Mouse (Mus musculus): Measurements from ENCODE around the gene Tsen54. TPM values are rescaled to one million over a fixed set of nuclear protein-coding genes. Genes with fewer than 3 reads are reported as not detected.

Gene Tsen54
- polyA plus RNA-seq, 1 experiment = 15.6 TPM

GRCm38 (mm10) chr11:115832523-115832922, 18.0 kb downstream of the Tsen54 start:
- Histone ChIP-seq H3K27me3 (ENCODE audit: control insufficient read depth, insufficient read depth, insufficient read length) (peaks cover 78% of the 10 kb centered on the region), H3K36me3 (ENCODE audit: control insufficient read depth, insufficient read depth) (no peaks in the 10 kb centered on the region), H3ac (ENCODE audit: control insufficient read depth, insufficient read length) (no peak overlapping the region), H3K4me2 (ENCODE audit: low read depth) (no peak overlapping the region), H3K79me2 (ENCODE audit: control insufficient read depth, insufficient read depth) (no peaks in the 10 kb centered on the region), H3K4me3 (no peak overlapping the region)
- TF ChIP-seq USF1 (IDR thresholded peaks at IDR 0.05; ENCODE audit: low read depth) = no peak
- no peak for TF ChIP-seq REST (IDR thresholded peaks at IDR 0.05; ENCODE audit: insufficient read depth, insufficient read length)
- TF ChIP-seq MAX (IDR thresholded peaks at IDR 0.05; ENCODE audit: low read depth) = no peak
- peak in 2 of 3 experiments; percentile 41 to 73 for TF ChIP-seq MYOG (IDR thresholded peaks at IDR 0.05; ENCODE audit: control insufficient read depth in 1 of 3, insufficient read depth in 1 of 3, insufficient read length in 2 of 3, low read depth in 2 of 3)
- TF ChIP-seq TCF12 (IDR thresholded peaks at IDR 0.05; ENCODE audit: insufficient read depth, poor library complexity, severe bottlenecking) = no peak
- peak in 1 of 3 experiments; percentile 64 for TF ChIP-seq MYOD1 (IDR thresholded peaks at IDR 0.05; ENCODE audit: control insufficient read depth in 1 of 3, insufficient read length in 2 of 3, low read depth in 2 of 3)
- TF ChIP-seq POLR2AphosphoS2 (IDR thresholded peaks at IDR 0.05; ENCODE audit: insufficient read length, low read depth) = no peak
- TF ChIP-seq CEBPB (IDR thresholded peaks at IDR 0.05; ENCODE audit: insufficient read depth, poor library complexity, severe bottlenecking) = no peak
- TF ChIP-seq E2F4 (IDR thresholded peaks at IDR 0.05; ENCODE audit: insufficient read depth) = no peak

- TF ChIP-seq CEBPB (IDR thresholded peaks at IDR 0.05; ENCODE audit: insufficient read depth, poor library complexity, severe bottlenecking) = no peak
- TF ChIP-seq MYOG (IDR thresholded peaks at IDR 0.05; ENCODE audit: control insufficient read depth in 1 of 3, insufficient read depth in 1 of 3, insufficient read length in 2 of 3, low read depth in 2 of 3) = no peak
- no peak for TF ChIP-seq REST (IDR thresholded peaks at IDR 0.05; ENCODE audit: insufficient read depth, insufficient read length)
- Histone ChIP-seq H3K79me2 (ENCODE audit: control insufficient read depth, insufficient read depth) (no peaks in the 10 kb centered on the region), H3K4me2 (ENCODE audit: low read depth) (no peak overlapping the region), H3K27me3 (ENCODE audit: control insufficient read depth, insufficient read depth, insufficient read length) (peaks cover 78% of the 10 kb centered on the region), H3K36me3 (ENCODE audit: control insufficient read depth, insufficient read depth) (no peaks in the 10 kb centered on the region), H3K4me3 (no peak overlapping the region), H3ac (ENCODE audit: control insufficient read depth, insufficient read length) (no peak overlapping the region)
Observed at GRCm38 (mm10) chr11:115833021-115833513, 18.5 kb downstream of the Tsen54 start.

GRCm38 (mm10) chr11:115834033-115834432, 19.5 kb downstream of the Tsen54 start:
- Histone ChIP-seq H3K4me2 (ENCODE audit: low read depth) (no peak overlapping the region), H3K27me3 (ENCODE audit: control insufficient read depth, insufficient read depth, insufficient read length) (peaks cover 74% of the 10 kb centered on the region), H3K36me3 (ENCODE audit: control insufficient read depth, insufficient read depth) (no peaks in the 10 kb centered on the region), H3ac (ENCODE audit: control insufficient read depth, insufficient read length) (no peak overlapping the region), H3K79me2 (ENCODE audit: control insufficient read depth, insufficient read depth) (no peaks in the 10 kb centered on the region), H3K4me3 (no peak overlapping the region)
- no peak for TF ChIP-seq E2F4 (IDR thresholded peaks at IDR 0.05; ENCODE audit: insufficient read depth)
- TF ChIP-seq TCF12 (IDR thresholded peaks at IDR 0.05; ENCODE audit: insufficient read depth, poor library complexity, severe bottlenecking) = no peak
- no peak for TF ChIP-seq MYOD1 (IDR thresholded peaks at IDR 0.05; ENCODE audit: control insufficient read depth in 1 of 3, insufficient read length in 2 of 3, low read depth in 2 of 3)
- TF ChIP-seq USF1 (IDR thresholded peaks at IDR 0.05; ENCODE audit: low read depth) = no peak
- TF ChIP-seq POLR2AphosphoS2 (IDR thresholded peaks at IDR 0.05; ENCODE audit: insufficient read length, low read depth) = no peak

- Histone ChIP-seq H3K36me3 (ENCODE audit: control insufficient read depth, insufficient read depth) (no peaks in the 10 kb centered on the region), H3K27me3 (ENCODE audit: control insufficient read depth, insufficient read depth, insufficient read length) (peaks cover 60% of the 10 kb centered on the region), H3ac (ENCODE audit: control insufficient read depth, insufficient read length) (no peak overlapping the region), H3K4me2 (ENCODE audit: low read depth) (no peak overlapping the region), H3K4me3 (no peak overlapping the region), H3K79me2 (ENCODE audit: control insufficient read depth, insufficient read depth) (no peaks in the 10 kb centered on the region)
- TF ChIP-seq USF1 (IDR thresholded peaks at IDR 0.05; ENCODE audit: low read depth) (no peak), POLR2A (IDR thresholded peaks at IDR 0.05; ENCODE audit: insufficient read length, low read depth) (no peak), REST (IDR thresholded peaks at IDR 0.05; ENCODE audit: insufficient read depth, insufficient read length) (no peak), POLR2AphosphoS2 (IDR thresholded peaks at IDR 0.05; ENCODE audit: insufficient read length, low read depth) (no peak), MYOD1 (IDR thresholded peaks at IDR 0.05; ENCODE audit: control insufficient read depth in 1 of 3, insufficient read length in 2 of 3, low read depth in 2 of 3) (no peak), SRF (IDR thresholded peaks at IDR 0.05; ENCODE audit: control insufficient read depth, insufficient read length, low read depth) (no peak), MAX (IDR thresholded peaks at IDR 0.05; ENCODE audit: low read depth) (no peak)
Observed at GRCm38 (mm10) chr11:115836656-115837395, 22.3 kb downstream of the Tsen54 start.

GRCm38 (mm10) chr11:115837606-115838345, 23.3 kb downstream of the Tsen54 start:
- Histone ChIP-seq H3K79me2 (ENCODE audit: control insufficient read depth, insufficient read depth) (no peaks in the 10 kb centered on the region), H3K36me3 (ENCODE audit: control insufficient read depth, insufficient read depth) (no peaks in the 10 kb centered on the region), H3K4me3 (no peak overlapping the region), H3K4me2 (ENCODE audit: low read depth) (no peak overlapping the region), H3ac (ENCODE audit: control insufficient read depth, insufficient read length) (no peak overlapping the region), H3K27me3 (ENCODE audit: control insufficient read depth, insufficient read depth, insufficient read length) (peaks cover 62% of the 10 kb centered on the region)
- no peak for TF ChIP-seq POLR2AphosphoS2 (IDR thresholded peaks at IDR 0.05; ENCODE audit: insufficient read length, low read depth)
- TF ChIP-seq REST (IDR thresholded peaks at IDR 0.05; ENCODE audit: insufficient read depth, insufficient read length) = no peak
- TF ChIP-seq E2F4 (IDR thresholded peaks at IDR 0.05; ENCODE audit: insufficient read depth) = no peak
- no peak for TF ChIP-seq MYOD1 (IDR thresholded peaks at IDR 0.05; ENCODE audit: control insufficient read depth in 1 of 3, insufficient read length in 2 of 3, low read depth in 2 of 3)
- TF ChIP-seq CEBPB (IDR thresholded peaks at IDR 0.05; ENCODE audit: insufficient read depth, poor library complexity, severe bottlenecking) = no peak
- TF ChIP-seq SRF (IDR thresholded peaks at IDR 0.05; ENCODE audit: control insufficient read depth, insufficient read length, low read depth) = no peak
- no peak for TF ChIP-seq TCF12 (IDR thresholded peaks at IDR 0.05; ENCODE audit: insufficient read depth, poor library complexity, severe bottlenecking)
- TF ChIP-seq USF1 (IDR thresholded peaks at IDR 0.05; ENCODE audit: low read depth) = no peak
- TF ChIP-seq TCF3 (IDR thresholded peaks at IDR 0.05; ENCODE audit: insufficient read length, low read depth) = no peak
- TF ChIP-seq MYOG (IDR thresholded peaks at IDR 0.05; ENCODE audit: control insufficient read depth in 1 of 3, insufficient read depth in 1 of 3, insufficient read length in 2 of 3, low read depth in 2 of 3) = no peak
- TF ChIP-seq POLR2A (IDR thresholded peaks at IDR 0.05; ENCODE audit: insufficient read length, low read depth) = no peak
- TF ChIP-seq MAX (IDR thresholded peaks at IDR 0.05; ENCODE audit: low read depth) = no peak

Measured in myocyte (in vitro differentiated cells).